Mouse (Mus musculus) spleen, postnatal 10 days (tissue): ENCODE measurements around the gene Efna4.
A peak's percentile ranks its signal among the peaks of the same experiment; 100 is the strongest.

Experiments
- DNase-seq, 2 experiments: peaks; one replicate each; pipeline ENCODE4 v3.0.0; 2021 to 2022; ENCODE audit warnings: low spot score in 2 of 2

The Efna4 gene

DNA sequence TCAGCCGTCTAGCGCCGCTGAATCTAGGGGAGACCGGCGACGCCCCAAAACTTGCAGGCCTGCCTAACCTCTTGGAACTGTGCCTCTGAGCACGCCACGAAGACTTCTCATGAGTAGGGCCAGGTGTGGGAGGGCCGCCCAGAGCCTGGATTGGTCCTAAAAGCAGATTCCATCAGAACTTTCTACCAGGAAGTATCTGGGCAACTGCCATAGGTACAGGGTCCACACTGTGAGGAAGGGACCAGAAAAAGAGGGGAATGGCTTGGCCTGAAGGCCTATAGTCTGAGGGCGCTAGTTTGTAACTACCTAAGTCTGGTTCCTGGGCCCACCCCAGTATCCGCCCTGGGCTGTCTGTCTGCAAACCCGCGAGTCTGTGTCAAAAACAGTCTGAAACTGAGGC lies 6.3 kb downstream of the Efna4 start:
- no peak for DNase-seq

- no peak for DNase-seq
These were observed 6.9 kb downstream of the Efna4 start for GRCm38 (mm10) chr3:89330948-89331347.

- DNase-seq = no peak
These were observed 7.5 kb downstream of the Efna4 start for GRCm38 (mm10) chr3:89330346-89330745.

DNA sequence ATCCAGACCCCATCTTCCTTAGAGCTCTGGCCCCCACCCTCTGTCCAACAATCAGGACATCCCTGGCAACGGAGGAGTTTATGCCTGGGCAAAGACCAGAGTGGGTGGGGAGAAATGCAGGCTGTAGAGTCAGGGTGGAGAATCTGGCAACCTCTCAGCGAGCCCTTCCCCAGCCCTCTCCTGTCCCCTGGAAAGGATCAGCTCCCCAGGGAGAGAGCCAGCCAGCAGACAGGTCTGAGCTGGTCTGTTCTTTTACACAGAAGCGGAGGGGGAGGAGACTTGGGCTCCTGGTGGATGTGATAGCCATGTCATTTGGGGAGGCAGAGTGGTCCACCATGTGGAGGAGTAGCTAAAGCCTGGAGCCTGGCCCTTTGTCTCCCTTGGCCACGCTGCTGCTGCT lies 9.2 kb downstream of the Efna4 start:
- no peak for DNase-seq

GRCm38 (mm10) chr3:89327371-89327870 lies 10.4 kb downstream of the Efna4 start:
- DNase-seq = no peak

- DNase-seq = no peak
These were observed 11.9 kb downstream of the Efna4 start for GRCm38 (mm10) chr3:89325882-89326281.

- peak in 1 of 2 experiments; percentile 47 for DNase-seq
These were observed 15.2 kb downstream of the Efna4 start, which contains the start of gene Efna3 for GRCm38 (mm10) chr3:89322514-89323165. Efna3 (minus strand) TSS chr3:89322965.

GRCm38 (mm10) chr3:89322131-89322500 lies 15.7 kb downstream of the Efna4 start:
- no peak for DNase-seq

- peak in 1 of 2 experiments; percentile 37 for DNase-seq
These were observed 16.4 kb downstream of the Efna4 start for GRCm38 (mm10) chr3:89321183-89322130.

GRCm38 (mm10) chr3:89320581-89321182 lies 17.1 kb downstream of the Efna4 start:
- no peak for DNase-seq

GRCm38 (mm10) chr3:89319591-89320350 lies 18.1 kb downstream of the Efna4 start:
- DNase-seq = no peak

DNA sequence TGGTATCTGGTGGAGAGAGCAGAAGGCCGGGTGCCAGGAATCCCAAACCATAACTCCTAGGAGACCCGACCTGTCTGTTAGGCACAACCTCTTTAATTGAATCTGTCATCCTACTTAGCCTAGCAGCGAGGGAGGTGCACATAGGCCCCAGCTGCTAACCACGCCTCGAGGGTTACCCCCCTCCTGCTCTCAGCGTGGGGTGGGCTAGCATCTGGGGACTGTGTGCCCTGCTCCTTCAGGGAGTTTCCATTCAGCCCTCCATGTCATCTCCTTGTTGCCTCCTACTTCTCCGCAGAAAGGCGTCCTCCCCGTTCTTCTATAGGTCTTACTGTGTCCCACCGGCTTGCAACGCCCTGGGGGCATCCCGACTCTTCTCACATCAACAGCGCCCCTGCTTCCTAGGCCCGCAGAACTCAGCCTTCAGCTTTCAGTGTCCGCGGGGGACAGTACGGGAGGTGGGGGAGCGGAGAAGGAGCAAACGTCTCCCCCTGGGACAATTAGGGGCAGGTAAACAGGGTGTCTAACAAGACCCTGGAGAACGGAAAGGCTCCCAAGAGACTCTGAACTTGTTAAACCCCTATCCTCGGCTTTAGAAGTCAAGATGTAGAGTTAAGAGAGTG lies 18.7 kb downstream of the Efna4 start:
- no peak for DNase-seq

- no peak for DNase-seq
These were observed 19.5 kb downstream of the Efna4 start for GRCm38 (mm10) chr3:89318316-89318715.

GRCm38 (mm10) chr3:89317246-89317645 lies 20.6 kb downstream of the Efna4 start:
- no peak for DNase-seq

DNA sequence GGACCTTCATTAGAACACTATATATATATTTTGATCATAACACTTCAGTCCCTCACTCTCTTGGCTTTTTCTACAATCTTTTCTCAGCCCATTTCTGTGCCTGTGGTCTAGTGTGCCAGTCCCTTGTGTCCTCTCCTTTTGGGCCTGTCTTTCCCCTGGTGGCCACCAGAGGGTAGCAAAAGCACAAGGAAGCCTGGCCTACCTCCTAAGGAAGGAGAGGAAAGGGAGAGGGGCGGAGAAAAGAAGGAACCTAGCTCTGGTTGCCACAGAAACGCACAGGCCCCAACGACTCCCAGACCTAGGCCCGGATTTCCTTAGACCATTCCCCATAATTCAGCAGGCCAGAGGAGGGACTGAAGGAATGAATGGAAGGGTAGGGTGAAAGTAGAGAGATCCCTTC lies 21.0 kb downstream of the Efna4 start:
- DNase-seq = peak; percentile 68 to 80

GRCm38 (mm10) chr3:89315930-89316831 lies 21.6 kb downstream of the Efna4 start:
- peak in 1 of 2 experiments; percentile 34 for DNase-seq

GRCm38 (mm10) chr3:89315195-89315929 lies 22.5 kb downstream of the Efna4 start:
- peak; percentile 58 to 79 for DNase-seq

GRCm38 (mm10) chr3:89314791-89315190 lies 23.0 kb downstream of the Efna4 start:
- DNase-seq = no peak

DNA sequence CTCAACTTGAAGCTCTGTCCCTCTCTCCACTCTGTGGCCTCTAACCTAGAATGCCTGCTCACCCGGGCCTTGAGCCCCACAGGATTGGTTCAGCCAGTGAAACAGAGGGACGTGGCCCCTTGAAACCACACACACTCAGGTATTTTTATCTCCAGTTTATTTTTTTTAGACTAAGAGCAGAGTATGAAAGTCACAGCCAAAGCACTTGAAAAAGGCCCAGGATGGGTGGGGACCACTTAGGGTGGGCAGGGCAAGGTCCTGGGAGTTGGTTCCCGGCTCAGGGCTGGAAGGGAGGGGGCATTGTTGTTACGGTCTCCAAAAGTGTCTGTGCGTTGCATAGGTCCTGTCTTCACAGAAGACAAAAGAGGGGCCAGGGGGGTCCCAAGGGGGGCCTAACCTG lies 23.5 kb downstream of the Efna4 start:
- no peak for DNase-seq
